Mouse (Mus musculus) heart, adult 2 months (tissue): ENCODE measurements around the gene Rnf220. TPM values are rescaled to one million over a fixed set of nuclear protein-coding genes. Genes with fewer than 3 reads are reported as not detected.

Experiments used
- DNase-seq, 2 experiments: peaks; one replicate each; pipeline ENCODE4 v3.0.0; 2021
- H3K27ac ChIP-seq: fragments of 200-600 bp; 2 replicates; pipeline ENCODE4 v1.8.1; 2022
- H3K27me3 ChIP-seq: fragments of 200-500 bp; 2 replicates; pipeline ENCODE4 v1.6.1; 2012; ENCODE audit warnings: mild to moderate bottlenecking, low read length, inconsistent platforms, mixed read lengths; ENCODE audit not compliant: control insufficient read depth, insufficient read depth
- H3K36me3 ChIP-seq: fragments of 200-500 bp; 2 replicates; pipeline ENCODE4 v1.6.1; 2012; ENCODE audit warnings: low read length, inconsistent platforms; ENCODE audit not compliant: control insufficient read depth, insufficient read depth
- H3K4me1 ChIP-seq: fragments of 200-500 bp; 2 replicates; pipeline ENCODE4 v1.6.1; 2011; ENCODE audit warnings: low read length; ENCODE audit not compliant: control insufficient read depth, insufficient read depth
- H3K4me3 ChIP-seq: fragments of 200-600 bp; 2 replicates; pipeline ENCODE4 v1.8.1; 2022
- H3K79me2 ChIP-seq: fragments of 200-500 bp; replicated peaks from 2 replicates; pipeline ENCODE4 v1.6.1; 2012; ENCODE audit warnings: mild to moderate bottlenecking, inconsistent platforms, low read length, moderate library complexity, mixed read lengths; ENCODE audit not compliant: control insufficient read depth, insufficient read depth
- H3K9ac ChIP-seq: fragments of 200-500 bp; 2 replicates; pipeline ENCODE4 v1.6.1; 2012; ENCODE audit warnings: low read depth, mild to moderate bottlenecking, control low read depth, inconsistent platforms, low read length, mixed read lengths
- CTCF ChIP-seq: fragments of 200-600 bp; IDR thresholded peaks from 2 replicates; pipeline ENCODE4 v1.8.1; 2022; ENCODE audit warnings: antibody characterized with exemption, mild to moderate bottlenecking, moderate library complexity
- EP300 ChIP-seq: fragments of 200-500 bp; IDR thresholded peaks from 2 replicates; pipeline ENCODE4 v1.6.1; 2011; ENCODE audit warnings: low read depth, low read length, control low read depth; ENCODE audit not compliant: insufficient read depth
- POLR2A ChIP-seq: fragments of 200-500 bp; IDR thresholded peaks from 2 replicates; pipeline ENCODE4 v1.6.1; 2011; ENCODE audit warnings: mild to moderate bottlenecking, low read depth, low read length, control low read depth; ENCODE audit not compliant: insufficient read depth
- WGBS: fragments of 180-500 bp; shearing (Covaris S2); methylation state at CpG from one replicate; pipeline ENCODE4 v1.1.7; 2018; 5-methylcytosine and 5-hydroxymethylcytosine counted together
- intact Hi-C: fragments of 180-260 bp; cut with DNase I; formaldehyde crosslinking; loops from one replicate; pipeline ENCODE4 v1.15.1; 2025
- long read RNA-seq: library from polyadenylated mRNA; stranded (forward); transcript quantifications from one replicate; pipeline ENCODE4 v2.0.0, GENCODE M21; 2021
- polyA plus RNA-seq: library from polyadenylated mRNA; depleted of rRNA; stranded (reverse); fragments of >200 nt; gene quantifications from 2 replicates; pipeline ENCODE4 v1.2.3, GENCODE M21; 2012; rRNA removed
- total RNA-seq, 2 experiments: library from RNA; stranded (reverse); gene quantifications; 2 replicates each; pipeline ENCODE4 v1.2.3; 2021

Rnf220 gene
- 10 to 100 TPM; 32.3 to 33.2 TPM for total RNA-seq
- 41.4 and 58.5 TPM in 2 replicates for polyA plus RNA-seq
- long read RNA-seq, transcript Rnf220-212 (11 exons, 1,949 nt), result major isoform, 5 of 34 reads
- long read RNA-seq, partial matches to known transcripts, result 2 of 34 reads
- long read RNA-seq, other reads (novel, unspliced or antisense), result 25 of 34 reads

GRCm38 (mm10) chr4:117496482-117497165 is at the start of gene Rnf220:
TSS of gene Rnf220 (minus strand) at chr4:117497052.
- WGBS, result 2% methylated on average over 42 of the region's 42 CpGs
- H3K9ac ChIP-seq, result peak within 1 kb of the TSS; percentile 18; the same call in 1 of the 2 replicates
- peak within 1 kb of the TSS; percentile 0 for H3K27ac ChIP-seq
- H3K27me3 ChIP-seq, result peaks cover 24% of the 10 kb centered on the region
- DNase-seq, result peak; percentile 46 to 56
- no peaks in the 10 kb centered on the region for H3K36me3 ChIP-seq
- intact Hi-C loops, result loop anchor here (10.0 kb wide), 1 partner anchor 172 kb away; no protein-coding TSS in a partner anchor
- H3K4me1 ChIP-seq, result no peaks in the 10 kb centered on the region
- peak within 1 kb of the TSS; percentile 56 for H3K4me3 ChIP-seq
- no peaks in the 10 kb centered on the region for H3K79me2 ChIP-seq
- TF ChIP-seq CTCF, result 0 out of 2 replicates have a peak, but pooled peaks have one; percentile 16
- TF ChIP-seq POLR2A, result 0 out of 2 replicates have a peak, but pooled peaks have one; percentile 41
- no peak for TF ChIP-seq EP300

- intact Hi-C loops, result no loop called here
- H3K27me3 ChIP-seq, result no peaks in the 10 kb centered on the region
- no peaks in the 10 kb centered on the region for H3K36me3 ChIP-seq
- no peak overlapping the region for H3K9ac ChIP-seq
- H3K4me1 ChIP-seq, result peaks cover 3% of the 10 kb centered on the region
- H3K27ac ChIP-seq, result no peak overlapping the region
- 77% methylated on average over 6 of the region's 6 CpGs for WGBS
- no peak overlapping the region for H3K4me3 ChIP-seq
- no peak for DNase-seq
- H3K79me2 ChIP-seq, result peaks cover 4% of the 10 kb centered on the region
- no peak for TF ChIP-seq POLR2A
- no peak for TF ChIP-seq EP300
- no peak for TF ChIP-seq CTCF
Measured at GRCm38 (mm10) chr4:117546616-117547015, 49.8 kb upstream of the Rnf220 start.

GRCm38 (mm10) chr4:117545448-117545847 is 48.6 kb upstream of the Rnf220 start:
- intact Hi-C loops, result no loop called here

GRCm38 (mm10) chr4:117540571-117540970 is 43.7 kb upstream of the Rnf220 start:
- intact Hi-C loops, result no loop called here
- no peak for TF ChIP-seq POLR2A
- TF ChIP-seq CTCF, result no peak
- TF ChIP-seq EP300, result no peak
- H3K4me3 ChIP-seq, result no peak overlapping the region
- no peak overlapping the region for H3K27ac ChIP-seq
- H3K9ac ChIP-seq, result no peak overlapping the region
- H3K36me3 ChIP-seq, result no peaks in the 10 kb centered on the region
- no peaks in the 10 kb centered on the region for H3K4me1 ChIP-seq
- WGBS, result 87% methylated on average over 5 of the region's 5 CpGs
- DNase-seq, result no peak
- no peaks in the 10 kb centered on the region for H3K79me2 ChIP-seq
- no peaks in the 10 kb centered on the region for H3K27me3 ChIP-seq

More at GRCm38 (mm10) chr4:117545448-117545847, 48.6 kb upstream of the Rnf220 start:
- no peak for TF ChIP-seq CTCF
- TF ChIP-seq POLR2A, result no peak
- TF ChIP-seq EP300, result no peak
- 88% methylated on average over 3 of the region's 3 CpGs for WGBS
- Histone ChIP-seq H3K27ac (no peak overlapping the region), H3K79me2 (peaks cover 2% of the 10 kb centered on the region; the same call in 1 of the 2 replicates), H3K27me3 (no peaks in the 10 kb centered on the region), H3K4me1 (no peaks in the 10 kb centered on the region), H3K36me3 (no peaks in the 10 kb centered on the region), H3K9ac (no peak overlapping the region), H3K4me3 (no peak overlapping the region)
- no peak for DNase-seq

- Histone ChIP-seq H3K9ac (no peak overlapping the region), H3K4me3 (no peak overlapping the region), H3K36me3 (no peaks in the 10 kb centered on the region), H3K27me3 (no peaks in the 10 kb centered on the region), H3K27ac (no peak overlapping the region), H3K4me1 (no peaks in the 10 kb centered on the region), H3K79me2 (no peaks in the 10 kb centered on the region)
- TF ChIP-seq EP300 (no peak), POLR2A (no peak), CTCF (no peak)
- intact Hi-C loops, result no loop called here
- DNase-seq, result peak in 1 of 2 experiments; percentile 5
- 80% methylated on average over 8 of the region's 8 CpGs for WGBS
Measured at GRCm38 (mm10) chr4:117539329-117539980, 42.6 kb upstream of the Rnf220 start.

DNA sequence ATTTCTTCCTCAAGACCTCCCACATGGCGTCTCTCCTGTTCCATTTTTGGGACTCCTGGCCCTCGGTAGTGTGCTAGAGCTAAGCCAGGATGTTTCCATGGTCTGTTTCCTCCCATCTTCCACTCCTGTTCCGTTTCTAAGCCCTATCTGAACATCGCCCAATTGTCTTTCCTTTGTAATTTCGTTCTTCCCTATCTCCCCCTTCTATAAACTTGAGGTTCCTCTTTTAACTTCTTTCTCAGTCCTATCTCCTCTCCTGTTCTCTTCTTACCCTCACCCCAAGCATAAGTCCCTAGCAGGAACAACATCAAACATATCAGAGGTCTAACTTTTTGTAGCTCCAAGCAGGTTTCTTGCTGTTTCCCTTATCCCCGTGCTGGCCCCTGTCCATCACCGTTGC is 40.1 kb upstream of the Rnf220 start:
- Histone ChIP-seq H3K4me3 (no peak overlapping the region), H3K4me1 (no peaks in the 10 kb centered on the region), H3K79me2 (no peaks in the 10 kb centered on the region), H3K27me3 (no peaks in the 10 kb centered on the region), H3K36me3 (no peaks in the 10 kb centered on the region), H3K27ac (no peak overlapping the region), H3K9ac (no peak overlapping the region)
- intact Hi-C loops, result no loop called here
- DNase-seq, result no peak
- no peak for TF ChIP-seq POLR2A
- TF ChIP-seq EP300, result no peak
- TF ChIP-seq CTCF, result no peak
- 54% methylated on average over 7 of the region's 7 CpGs for WGBS
